Mouse (Mus musculus) stomach, postnatal 0 days (tissue): ENCODE results near the gene Mphosph6. TPM values are rescaled to one million over a fixed set of nuclear protein-coding genes. Genes with fewer than 3 reads are reported as not detected.

Source experiments
- ATAC-seq: fragments of 200-750 bp; cut with Nextera tagmentation; 2 replicates; pipeline ENCODE4 v1.8.0; 2017; ENCODE audit not compliant: low FRiP score, low TSS enrichment
- DNase-seq: peaks from one replicate; pipeline ENCODE4 v3.0.0-alpha.2; 2016; ENCODE audit warnings: low spot score
- H3K27ac ChIP-seq: fragments of 300-500 bp; sonication (generic); replicated peaks from 2 replicates; pipeline ENCODE4 v1.5.1; 2014; ENCODE audit warnings: mild to moderate bottlenecking, control low read depth
- H3K27me3 ChIP-seq: fragments of 300-500 bp; sonication (generic); 2 replicates; pipeline ENCODE4 v1.6.1; 2014; ENCODE audit warnings: low read length; ENCODE audit not compliant: control insufficient read depth, insufficient read depth
- H3K36me3 ChIP-seq: fragments of 300-500 bp; sonication (generic); 2 replicates; pipeline ENCODE4 v1.6.1; 2014; ENCODE audit warnings: low read length, mixed read lengths; ENCODE audit not compliant: control insufficient read depth, insufficient read depth
- H3K4me1 ChIP-seq: fragments of 300-500 bp; sonication (generic); replicated peaks from 2 replicates; pipeline ENCODE4 v1.6.1; 2014; ENCODE audit warnings: antibody characterized with exemption; ENCODE audit not compliant: control insufficient read depth, insufficient read depth
- H3K4me2 ChIP-seq: fragments of 300-500 bp; sonication (generic); replicated peaks from 2 replicates; pipeline ENCODE4 v1.6.1; 2014; ENCODE audit warnings: low read depth, mild to moderate bottlenecking, control low read depth, moderate library complexity
- H3K4me3 ChIP-seq: fragments of 300-500 bp; sonication (generic); 2 replicates; pipeline ENCODE4 v1.5.1; 2014; ENCODE audit warnings: low read depth, low read length, control low read depth
- H3K9ac ChIP-seq: fragments of 300-500 bp; sonication (generic); 2 replicates; pipeline ENCODE4 v1.6.1; 2014; ENCODE audit warnings: mild to moderate bottlenecking, low read length, control low read depth, mixed read lengths
- H3K9me3 ChIP-seq: fragments of 300-500 bp; sonication (generic); 2 replicates; pipeline ENCODE4 v1.6.1; 2016; ENCODE audit warnings: low read length; ENCODE audit not compliant: control insufficient read depth
- CTCF ChIP-seq: IDR thresholded peaks from 2 replicates; pipeline ENCODE4 v1.5.1; 2016; ENCODE audit warnings: antibody characterized with exemption, low read depth, mild to moderate bottlenecking, moderate library complexity
- EP300 ChIP-seq: optimal IDR thresholded peaks from 2 replicates; pipeline ENCODE3; 2016; ENCODE audit warnings: antibody characterized with exemption
- WGBS: fragments of 180-500 bp; shearing (Covaris S2); extraction: QIAGEN DNeasy Blood & Tissue Kit; methylation state at CpG from one replicate; pipeline ENCODE4 v1.1.7; 2014; 5-methylcytosine and 5-hydroxymethylcytosine counted together
- polyA plus RNA-seq: library from polyadenylated mRNA; unstranded; fragments of >200 nt; fragmentation: Nextera tagmentation; extraction: Ambion mirVana; gene quantifications from 2 replicates; pipeline ENCODE4 v1.2.1, GENCODE M21; 2015

Gene Mphosph6
- polyA plus RNA-seq, 1 experiment from 2014 or later = 34.6 TPM

DNA sequence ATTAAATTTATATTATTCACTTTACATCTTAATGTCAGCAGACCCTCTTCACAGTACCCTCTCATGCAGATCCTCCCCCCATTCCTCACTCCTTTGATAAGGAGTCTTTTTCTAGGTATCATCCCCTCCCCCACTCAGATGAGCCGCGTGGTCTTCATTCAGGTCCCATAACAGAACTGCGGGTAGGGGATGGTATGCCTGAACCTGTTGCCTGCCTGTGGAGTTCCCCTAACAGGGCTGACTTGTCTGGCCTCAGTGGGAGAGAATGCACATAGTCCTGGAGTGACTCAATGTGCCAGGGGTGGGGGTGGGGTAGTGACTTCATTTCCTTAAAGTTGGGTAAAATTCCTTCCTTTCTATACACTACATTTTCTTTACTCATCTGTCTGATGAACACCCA is 15.3 kb downstream of the Mphosph6 start:
- Histone ChIP-seq H3K36me3 (peaks cover 3% of the 10 kb centered on the region; the same call in 1 of the 2 replicates), H3K9me3 (no peaks in the 10 kb centered on the region), H3K9ac (no peak overlapping the region), H3K4me3 (no peak overlapping the region), H3K27me3 (no peaks in the 10 kb centered on the region), H3K4me2 (no peak overlapping the region), H3K4me1 (no peaks in the 10 kb centered on the region), H3K27ac (no peak overlapping the region)
- DNase-seq (no peak), ATAC-seq (no peak)
- WGBS = 90% methylated on average over 3 of the region's 3 CpGs
- TF ChIP-seq EP300 (no peak), CTCF (no peak)

DNA sequence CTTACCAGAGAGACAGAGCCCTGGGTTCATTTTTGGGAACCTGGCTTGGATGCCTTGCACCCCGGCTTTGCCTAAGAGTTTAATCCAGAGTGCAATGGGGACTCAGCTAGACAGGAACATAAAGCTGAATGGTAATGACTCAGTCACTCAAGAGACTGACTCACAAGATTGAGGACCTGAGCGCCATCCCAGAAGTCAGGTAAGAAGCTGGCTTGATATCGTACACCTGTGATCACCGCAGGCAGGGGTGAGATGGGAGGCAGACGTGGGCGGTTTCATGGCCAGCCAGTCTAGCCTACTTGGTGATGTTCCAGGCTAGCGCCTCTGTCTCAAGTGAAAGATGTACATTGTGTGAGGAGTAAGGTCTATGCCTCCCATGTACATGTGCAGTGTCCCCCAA is 18.7 kb downstream of the Mphosph6 start:
- no peaks in the 10 kb centered on the region for H3K36me3 ChIP-seq
- no peak overlapping the region for H3K27ac ChIP-seq
- no peak for DNase-seq
- H3K4me3 ChIP-seq = no peak overlapping the region
- WGBS = 81% methylated on average over 7 of the region's 7 CpGs
- H3K9me3 ChIP-seq = no peaks in the 10 kb centered on the region
- H3K9ac ChIP-seq = no peak overlapping the region
- TF ChIP-seq EP300 = no peak
- no peak for TF ChIP-seq CTCF
- H3K4me1 ChIP-seq = no peaks in the 10 kb centered on the region
- H3K27me3 ChIP-seq = no peaks in the 10 kb centered on the region
- H3K4me2 ChIP-seq = no peak overlapping the region
- no peak for ATAC-seq

DNA sequence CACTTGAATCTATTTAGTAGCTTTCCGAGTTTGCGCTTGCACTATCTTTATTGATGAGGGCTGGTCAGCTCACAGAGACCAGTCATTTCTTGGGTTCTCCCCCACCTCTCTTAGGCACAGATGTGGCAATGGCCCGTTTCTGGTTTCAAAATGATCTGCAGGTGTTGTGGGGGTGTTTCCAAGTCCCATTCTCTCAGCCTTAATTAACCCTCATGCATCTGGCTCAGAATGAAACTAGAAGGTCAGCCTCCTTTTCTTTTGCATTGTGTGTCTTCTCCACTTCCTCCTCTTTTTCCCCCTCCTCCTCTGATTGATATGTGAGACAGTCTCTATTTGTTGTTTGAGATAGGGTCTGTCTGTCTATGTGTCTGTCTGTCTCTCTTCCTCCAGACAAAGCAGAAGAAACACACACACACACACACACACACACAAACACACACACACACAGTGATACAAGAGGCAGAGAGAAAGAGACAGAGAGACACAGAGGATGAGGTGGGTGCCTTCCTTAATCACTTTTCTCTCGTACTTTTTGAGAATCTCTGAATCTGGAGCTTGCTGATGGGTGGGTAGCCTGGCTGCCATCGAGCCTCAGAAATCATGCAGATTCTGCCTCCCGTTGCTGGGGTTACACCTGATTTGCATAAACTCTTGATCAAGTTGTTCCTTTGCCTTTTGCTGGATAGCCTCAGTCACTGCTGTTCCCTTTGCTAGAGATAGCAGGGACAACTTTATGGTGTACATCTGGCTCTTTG is 20.2 kb downstream of the Mphosph6 start:
- no peak for DNase-seq
- H3K4me3 ChIP-seq = no peak overlapping the region
- ATAC-seq = no peak
- H3K9me3 ChIP-seq = no peaks in the 10 kb centered on the region
- no peak for TF ChIP-seq CTCF
- TF ChIP-seq EP300 = no peak
- no peaks in the 10 kb centered on the region for H3K4me1 ChIP-seq
- H3K36me3 ChIP-seq = no peaks in the 10 kb centered on the region
- no peak overlapping the region for H3K9ac ChIP-seq
- WGBS = 71% methylated on average over 6 of the region's 6 CpGs
- no peaks in the 10 kb centered on the region for H3K27me3 ChIP-seq
- no peak overlapping the region for H3K27ac ChIP-seq
- H3K4me2 ChIP-seq = no peak overlapping the region

DNA sequence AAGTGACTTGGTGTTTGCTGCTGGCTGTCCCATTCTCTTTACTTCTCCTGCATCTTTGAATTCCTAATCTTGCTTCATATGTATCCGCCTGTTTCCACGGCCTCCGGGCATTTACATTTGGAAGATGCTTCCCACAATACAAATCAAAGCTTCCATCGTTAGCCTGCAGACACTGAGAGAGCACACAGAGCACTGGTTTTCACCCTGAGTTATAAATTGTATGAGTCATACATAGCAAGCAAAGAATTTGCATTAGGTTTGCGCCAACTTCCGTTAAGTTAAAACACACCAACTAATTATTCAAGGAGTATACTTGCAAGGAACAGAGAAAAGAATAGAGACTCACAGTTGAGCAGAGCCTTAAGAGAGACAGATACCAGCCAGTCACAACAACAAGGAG is 22.4 kb downstream of the Mphosph6 start:
- DNase-seq (no peak), ATAC-seq (no peak)
- Histone ChIP-seq H3K9me3 (no peaks in the 10 kb centered on the region), H3K27me3 (no peaks in the 10 kb centered on the region), H3K27ac (no peak overlapping the region), H3K4me3 (no peak overlapping the region), H3K4me1 (no peaks in the 10 kb centered on the region), H3K4me2 (no peak overlapping the region), H3K36me3 (no peaks in the 10 kb centered on the region), H3K9ac (no peak overlapping the region)
- TF ChIP-seq CTCF (no peak), EP300 (no peak)
- 54% methylated on average over 6 of the region's 6 CpGs for WGBS

- TF ChIP-seq CTCF = 0 out of 2 replicates have a peak, but pooled peaks have one; percentile 9
- no peak for TF ChIP-seq EP300
- Histone ChIP-seq H3K27ac (no peak overlapping the region), H3K4me1 (no peaks in the 10 kb centered on the region), H3K4me2 (no peak overlapping the region), H3K4me3 (no peak overlapping the region), H3K27me3 (no peaks in the 10 kb centered on the region), H3K9ac (no peak overlapping the region), H3K9me3 (no peaks in the 10 kb centered on the region), H3K36me3 (no peaks in the 10 kb centered on the region)
- 44% methylated on average over 11 of the region's 11 CpGs for WGBS
- no peak for DNase-seq
- ATAC-seq = no peak
Measured at GRCm38 (mm10) chr8:117778531-117779322, 23.0 kb downstream of the Mphosph6 start.

DNA sequence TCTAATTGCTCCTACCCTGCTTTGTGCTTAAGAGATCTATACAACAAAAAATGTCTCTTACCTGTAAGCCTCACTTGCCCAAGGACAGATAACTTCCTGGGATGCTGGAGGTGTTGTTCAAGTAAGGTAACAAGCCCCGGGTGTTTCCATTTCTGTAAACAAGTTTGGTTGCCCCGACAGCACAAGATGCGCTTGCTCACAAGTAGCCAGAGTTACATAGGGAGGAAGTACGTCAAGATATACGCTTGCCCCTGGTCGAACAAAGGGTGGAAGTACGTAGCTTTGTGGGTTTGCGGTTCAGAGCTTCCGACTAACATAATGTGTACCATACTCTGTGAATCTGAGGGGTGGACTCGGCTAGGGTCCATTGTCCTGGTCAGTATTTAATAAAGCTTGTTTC is 25.7 kb downstream of the Mphosph6 start:
- H3K9me3 ChIP-seq = no peaks in the 10 kb centered on the region
- H3K27me3 ChIP-seq = no peaks in the 10 kb centered on the region
- ATAC-seq (no peak), DNase-seq (no peak)
- H3K36me3 ChIP-seq = no peaks in the 10 kb centered on the region
- H3K4me1 ChIP-seq = no peaks in the 10 kb centered on the region
- TF ChIP-seq CTCF (no peak), EP300 (no peak)
- H3K4me2 ChIP-seq = no peak overlapping the region
- no peak overlapping the region for H3K27ac ChIP-seq
- H3K9ac ChIP-seq = no peak overlapping the region
- no peak overlapping the region for H3K4me3 ChIP-seq
- 76% methylated on average over 10 of the region's 10 CpGs for WGBS
